Mouse (Mus musculus) C2C12 (cell line): ENCODE results near the gene Slc9c1. TPM values are rescaled to one million over a fixed set of nuclear protein-coding genes. Genes with fewer than 3 reads are reported as not detected.

Experiments used
- H3K27me3 ChIP-seq: one replicate; pipeline ENCODE4 v1.6.1; 2011; ENCODE audit not compliant: control insufficient read depth, insufficient read depth, insufficient read length
- H3K36me3 ChIP-seq: one replicate; pipeline ENCODE4 v1.6.1; 2011; ENCODE audit not compliant: control insufficient read depth, insufficient read depth
- H3K4me3 ChIP-seq: one replicate; pipeline ENCODE4 v1.5.1; 2011; ENCODE audit warnings: mild to moderate bottlenecking, control low read depth; ENCODE audit not compliant: poor library complexity, insufficient read depth, severe bottlenecking
- H3K79me2 ChIP-seq: one replicate; pipeline ENCODE4 v1.6.1; 2011; ENCODE audit not compliant: control insufficient read depth, insufficient read depth
- H3K79me3 ChIP-seq: one replicate; pipeline ENCODE4 v1.6.1; 2011; ENCODE audit warnings: low read depth, control low read depth
- H3ac ChIP-seq: one replicate; pipeline ENCODE3; 2011; ENCODE audit warnings: low read depth; ENCODE audit not compliant: control insufficient read depth, insufficient read length
- CEBPB ChIP-seq: IDR thresholded peaks from one replicate; pipeline ENCODE4 v1.6.1; 2011; ENCODE audit warnings: low read depth, mild to moderate bottlenecking, control low read depth, moderate library complexity
- CTCF ChIP-seq: IDR thresholded peaks from one replicate; pipeline ENCODE4 v1.5.1; 2011; ENCODE audit not compliant: control insufficient read depth, insufficient read depth, insufficient read length
- FOSL1 ChIP-seq: IDR thresholded peaks from one replicate; pipeline ENCODE4 v1.8.0; 2011; ENCODE audit warnings: mild to moderate bottlenecking, low read length; ENCODE audit not compliant: poor library complexity, insufficient read depth, severe bottlenecking
- MAX ChIP-seq: IDR thresholded peaks from one replicate; pipeline ENCODE4 v1.6.1; 2011; ENCODE audit warnings: mild to moderate bottlenecking, control low read depth
- MYOD1 ChIP-seq: IDR thresholded peaks from one replicate; pipeline ENCODE4 v1.6.1; 2011; ENCODE audit warnings: low read depth; ENCODE audit not compliant: control insufficient read depth, insufficient read length
- MYOG ChIP-seq: IDR thresholded peaks from one replicate; pipeline ENCODE4 v1.6.1; 2011; ENCODE audit not compliant: control insufficient read depth, insufficient read length; ENCODE audit errors: extremely low read depth
- USF1 ChIP-seq: IDR thresholded peaks from one replicate; pipeline ENCODE4 v1.6.1; 2011; ENCODE audit warnings: low read depth, mild to moderate bottlenecking, control low read depth, moderate library complexity
- polyA plus RNA-seq: library from polyadenylated mRNA; unstranded; fragments of >200 nt; fragmentation: generic; extraction: Trizol; gene quantifications from one replicate; pipeline ENCODE4 v1.2.1, GENCODE M21; 2012; ENCODE audit warnings: missing spikeins

Slc9c1 gene
- polyA plus RNA-seq, 1 experiment: not detected

GRCm38 (mm10) chr16:45625342-45625741 is 90.2 kb downstream of the Slc9c1 start:
- Histone ChIP-seq H3K36me3 (no peaks in the 10 kb centered on the region), H3K79me2 (no peaks in the 10 kb centered on the region), H3ac (no peak overlapping the region), H3K79me3 (no peaks in the 10 kb centered on the region), H3K4me3 (no peak overlapping the region), H3K27me3 (no peaks in the 10 kb centered on the region)
- TF ChIP-seq MYOD1 (no peak), MAX (no peak)

- TF ChIP-seq MAX: no peak
- TF ChIP-seq USF1: no peak
- no peak for TF ChIP-seq CEBPB
- TF ChIP-seq FOSL1: no peak
- no peak for TF ChIP-seq CTCF
- TF ChIP-seq MYOD1: no peak
- TF ChIP-seq MYOG: no peak
- H3K79me2 ChIP-seq: no peaks in the 10 kb centered on the region
These were observed 94.5 kb downstream of the Slc9c1 start for GRCm38 (mm10) chr16:45629497-45630105.

GRCm38 (mm10) chr16:45630347-45630960 is 95.3 kb downstream of the Slc9c1 start:
- no peak overlapping the region for H3ac ChIP-seq
- H3K27me3 ChIP-seq: no peaks in the 10 kb centered on the region
- peak; percentile 20 for TF ChIP-seq CTCF
- TF ChIP-seq FOSL1: no peak
- H3K79me3 ChIP-seq: no peaks in the 10 kb centered on the region
- no peaks in the 10 kb centered on the region for H3K79me2 ChIP-seq
- no peaks in the 10 kb centered on the region for H3K36me3 ChIP-seq
- H3K4me3 ChIP-seq: no peak overlapping the region

More at GRCm38 (mm10) chr16:45629497-45630105, 94.5 kb downstream of the Slc9c1 start:
- H3ac ChIP-seq: no peak overlapping the region
- no peaks in the 10 kb centered on the region for H3K36me3 ChIP-seq
- no peaks in the 10 kb centered on the region for H3K27me3 ChIP-seq
- H3K79me3 ChIP-seq: no peaks in the 10 kb centered on the region
- H3K4me3 ChIP-seq: no peak overlapping the region

- no peak overlapping the region for H3K4me3 ChIP-seq
- no peaks in the 10 kb centered on the region for H3K79me2 ChIP-seq
- H3K36me3 ChIP-seq: no peaks in the 10 kb centered on the region
- TF ChIP-seq FOSL1 (peak; percentile 79), MYOG (no peak), CEBPB (no peak), MAX (no peak), MYOD1 (peak; percentile 92), USF1 (no peak), CTCF (no peak)
- no peaks in the 10 kb centered on the region for H3K27me3 ChIP-seq
- H3K79me3 ChIP-seq: no peaks in the 10 kb centered on the region
- no peak overlapping the region for H3ac ChIP-seq
These were observed 97.3 kb downstream of the Slc9c1 start for GRCm38 (mm10) chr16:45632420-45632819.

- Histone ChIP-seq H3K79me3 (no peaks in the 10 kb centered on the region), H3K79me2 (no peaks in the 10 kb centered on the region), H3K4me3 (no peak overlapping the region), H3K36me3 (no peaks in the 10 kb centered on the region), H3K27me3 (no peaks in the 10 kb centered on the region), H3ac (no peak overlapping the region)
- TF ChIP-seq USF1: no peak
- no peak for TF ChIP-seq MYOG
- TF ChIP-seq FOSL1: no peak
- TF ChIP-seq CEBPB: no peak
- TF ChIP-seq MYOD1: no peak
- no peak for TF ChIP-seq MAX
- no peak for TF ChIP-seq CTCF
These were observed 100.7 kb downstream of the Slc9c1 start for GRCm38 (mm10) chr16:45635826-45636225.

- H3K4me3 ChIP-seq: no peak overlapping the region
- no peaks in the 10 kb centered on the region for H3K27me3 ChIP-seq
- no peak overlapping the region for H3ac ChIP-seq
- no peaks in the 10 kb centered on the region for H3K79me3 ChIP-seq
- H3K79me2 ChIP-seq: no peaks in the 10 kb centered on the region
- H3K36me3 ChIP-seq: no peaks in the 10 kb centered on the region
- TF ChIP-seq MYOD1 (no peak), MYOG (no peak), CEBPB (no peak), CTCF (no peak), USF1 (no peak)
These were observed 105.1 kb downstream of the Slc9c1 start for GRCm38 (mm10) chr16:45640070-45640762.
